Mouse (Mus musculus) liver, embryonic 14 days (tissue): Measurements from ENCODE around the gene Epb41l5. TPM values are rescaled to one million over a fixed set of nuclear protein-coding genes. Genes with fewer than 3 reads are reported as not detected.

Source experiments
- polyA plus RNA-seq: library from polyadenylated mRNA; depleted of rRNA; stranded (reverse); fragments of >200 nt; gene quantifications from 2 replicates; pipeline ENCODE4 v1.2.3, GENCODE M21; 2012; rRNA removed

The Epb41l5 gene
- polyA plus RNA-seq, result 5.8 and 6.5 TPM in 2 replicates

DNA sequence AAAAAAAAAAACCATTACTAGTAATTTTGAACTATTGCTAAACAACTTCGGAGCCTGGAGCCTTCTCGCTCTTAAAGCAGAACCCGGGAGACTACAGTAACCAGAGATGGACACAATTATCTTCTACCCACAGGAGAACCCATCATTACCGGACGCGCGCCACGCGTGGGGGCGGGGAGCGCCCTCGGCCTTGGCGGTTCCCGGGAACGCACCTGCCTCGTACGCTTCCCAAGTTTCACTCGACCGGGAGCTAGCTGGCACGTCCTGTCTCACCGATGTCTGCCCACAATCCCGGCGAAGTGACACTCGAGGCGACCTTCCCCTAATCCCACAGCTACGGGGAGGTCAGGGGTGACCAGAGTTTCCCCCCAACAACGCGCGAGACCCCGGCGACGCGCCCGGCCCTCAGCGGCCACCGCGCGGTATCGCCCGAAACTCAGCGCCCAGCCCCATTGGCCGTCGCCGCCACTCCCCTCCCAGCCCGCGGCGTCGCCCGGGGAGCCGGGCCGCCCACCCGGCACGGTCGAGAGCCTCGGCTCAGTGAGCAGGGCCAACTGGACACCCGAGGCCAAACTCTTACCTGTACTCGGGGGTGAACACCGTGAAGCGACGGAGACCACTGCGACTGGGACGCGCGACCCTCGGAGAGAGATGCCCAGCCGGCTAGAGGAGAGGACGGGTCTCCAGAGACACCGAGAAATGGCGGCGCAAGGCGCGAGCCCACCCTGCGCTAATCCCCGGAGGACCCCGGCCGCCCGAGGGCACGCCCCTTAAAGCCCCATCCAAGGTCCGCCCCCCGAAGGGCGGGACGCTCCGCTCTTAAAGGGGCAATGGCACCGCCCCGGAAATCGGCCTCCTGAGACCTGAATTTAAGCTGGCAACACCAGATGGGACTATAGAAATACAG lies at the start of gene Epb41l5:
TSS of gene Epb41l5 (minus strand) at position 796 of the 907 bp plus-strand sequence.

DNA sequence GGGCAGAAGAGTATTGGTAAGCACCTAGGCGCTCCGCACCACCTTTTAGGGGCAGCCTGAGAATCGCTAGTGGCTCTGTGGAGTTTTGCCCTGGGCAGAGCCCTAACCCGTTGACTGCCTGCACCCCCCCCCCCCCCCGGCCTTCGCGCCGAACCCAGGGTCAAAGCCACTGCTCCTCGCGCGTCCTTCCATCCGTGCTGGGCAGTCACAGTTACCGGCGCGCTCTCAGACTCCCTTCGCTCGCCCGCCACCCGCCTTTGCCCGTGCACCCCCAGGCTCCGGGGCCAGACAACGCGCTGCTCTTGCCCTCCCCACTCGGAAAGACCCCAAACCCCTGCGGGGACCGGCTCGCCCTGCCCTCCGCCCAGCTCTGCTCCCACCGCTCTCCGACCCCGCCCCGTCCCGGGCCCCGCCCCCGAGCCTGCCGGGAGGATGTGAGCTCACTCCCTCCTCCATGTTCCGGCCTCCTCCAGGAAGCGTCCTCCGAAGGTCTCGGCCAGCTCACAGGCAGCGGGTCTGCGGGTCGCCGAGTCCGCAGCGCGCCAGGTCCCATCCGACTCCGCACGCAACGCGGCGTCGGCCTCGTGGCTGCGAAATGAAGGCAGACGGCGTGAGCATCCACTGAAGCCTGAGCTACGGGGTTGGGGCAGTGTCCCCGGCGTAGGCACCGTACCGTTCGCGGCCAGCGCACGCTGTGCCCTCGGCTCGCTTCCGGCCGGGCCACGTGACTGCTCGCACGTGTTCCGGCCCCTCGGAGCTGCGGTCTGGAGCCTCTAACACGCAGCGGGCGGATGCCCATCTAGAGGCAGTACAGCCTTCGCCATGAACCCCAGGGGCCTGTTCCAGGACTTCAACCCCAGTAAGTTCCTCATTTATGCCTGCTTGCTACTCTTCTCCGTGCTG lies 122.9 kb downstream of the Epb41l5 start, which contains the start of gene Tmem185b:
TSS of gene Tmem185b (plus strand) at position 472 of the 903 bp plus-strand sequence.

DNA sequence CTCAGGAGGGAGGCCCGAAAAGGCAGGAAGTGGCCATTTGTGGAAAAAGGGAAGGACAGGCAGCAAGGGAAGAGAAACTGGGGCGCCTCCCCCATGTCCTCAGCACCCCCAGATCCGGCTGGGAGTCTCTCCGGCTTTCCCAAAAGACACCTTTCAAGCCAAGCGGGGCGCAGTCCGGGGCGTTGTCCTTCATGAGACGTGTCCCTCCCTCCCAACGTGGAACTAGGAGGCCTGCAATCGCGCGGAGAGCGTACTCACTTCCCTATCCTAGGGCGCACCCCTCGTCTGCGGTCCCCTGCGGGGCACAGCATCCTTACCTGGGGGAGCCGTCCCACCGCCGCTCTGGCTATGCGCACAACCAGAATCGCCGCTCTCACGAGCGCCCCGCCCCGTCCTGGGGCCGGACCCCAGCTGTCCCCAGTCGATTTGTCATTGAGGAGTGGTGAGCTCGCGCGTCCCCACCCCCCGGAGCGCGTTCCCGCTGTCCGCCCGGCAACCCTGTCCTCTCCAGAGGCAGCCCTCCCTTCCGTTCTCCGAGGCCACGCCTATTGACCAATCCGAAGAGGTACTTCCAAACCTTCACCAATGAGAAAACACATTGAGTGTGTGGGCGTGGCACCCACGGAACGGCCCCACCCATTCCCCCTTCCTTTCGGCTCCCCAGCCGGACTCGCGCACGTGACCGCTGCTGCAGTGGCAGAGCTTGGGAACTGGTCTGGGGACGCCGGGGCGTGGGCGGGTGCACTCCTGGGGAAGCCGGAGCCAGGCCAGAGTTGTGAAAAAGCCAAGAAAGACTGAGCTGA lies 144.3 kb downstream of the Epb41l5 start, which contains the start of gene Ralb:
TSS of gene Ralb (minus strand) at position 535 of the 803 bp plus-strand sequence.

Other genes with a start within 250 kb of the Epb41l5 start
- 0.08 and 0.09 TPM in 2 replicates for gene Inhbb, start 226.8 kb downstream of the Epb41l5 start, polyA plus RNA-seq
- gene Ralb, start 144.2 kb downstream of the Epb41l5 start, polyA plus RNA-seq, result 11.5 and 13.0 TPM in 2 replicates
- 4.8 and 6.1 TPM in 2 replicates for gene Tmem185b, start 122.8 kb downstream of the Epb41l5 start, polyA plus RNA-seq
- 1.3 and 1.4 TPM in 2 replicates for gene Ptpn4, start 188.6 kb upstream of the Epb41l5 start, polyA plus RNA-seq